Mouse (Mus musculus) small intestine, adult 10 weeks (tissue): ENCODE data around the gene 1700020N01Rik. TPM values are rescaled to one million over a fixed set of nuclear protein-coding genes. Genes with fewer than 3 reads are reported as not detected.

Source experiments
- polyA plus RNA-seq: library from polyadenylated mRNA; stranded (reverse); fragments of 350-450 nt; fragmentation: Illumina TruSeq; extraction: RNeasy Lipid Tissue Mini Kit (QIAGEN cat#74804); gene quantifications from one replicate; pipeline ENCODE4 v1.2.3, GENCODE M21; 2014; ENCODE audit warnings: low replicate concordance

The 1700020N01Rik gene
- polyA plus RNA-seq: 1.7 TPM

GRCm38 (mm10) chr10:21592896-21593380 lies at the start of gene 1700020N01Rik:
1700020N01Rik (plus strand) TSS chr10:21593145.

Other genes starting within 250 kb of the 1700020N01Rik start
- not detected for gene Aldh8a1, start 215.9 kb upstream of the 1700020N01Rik start, polyA plus RNA-seq